Mouse (Mus musculus) limb, embryonic 13.5 days (tissue): ENCODE measurements around the gene Tmcc2. TPM values are rescaled to one million over a fixed set of nuclear protein-coding genes. Genes with fewer than 3 reads are reported as not detected.
A peak's percentile ranks its signal among the peaks of the same experiment; 100 is the strongest.

Source experiments
- ATAC-seq: fragments of 200-750 bp; cut with Nextera tagmentation; 2 replicates; pipeline ENCODE4 v1.8.0; 2017; ENCODE audit warnings: low read depth, moderate number of reproducible peaks, moderate TSS enrichment; ENCODE audit not compliant: low FRiP score
- H3K27ac ChIP-seq: fragments of 300-500 bp; sonication (generic); 2 replicates; pipeline ENCODE4 v1.5.1; 2015; ENCODE audit warnings: inconsistent platforms, mild to moderate bottlenecking, moderate library complexity
- H3K27me3 ChIP-seq: fragments of 300-500 bp; sonication (generic); 2 replicates; pipeline ENCODE4 v1.6.1; 2015; ENCODE audit warnings: mild to moderate bottlenecking, inconsistent platforms
- H3K36me3 ChIP-seq: fragments of 300-500 bp; sonication (generic); 2 replicates; pipeline ENCODE4 v1.6.1; 2015; ENCODE audit warnings: inconsistent platforms, mild to moderate bottlenecking, moderate library complexity
- H3K4me1 ChIP-seq: fragments of 300-500 bp; sonication (generic); 2 replicates; pipeline ENCODE4 v1.6.1; 2015; ENCODE audit warnings: inconsistent platforms
- H3K4me2 ChIP-seq: fragments of 300-500 bp; sonication (generic); replicated peaks from 2 replicates; pipeline ENCODE4 v1.6.1; 2015; ENCODE audit warnings: inconsistent platforms, mild to moderate bottlenecking, moderate library complexity
- H3K4me3 ChIP-seq: fragments of 300-500 bp; sonication (generic); 2 replicates; pipeline ENCODE4 v1.5.1; 2015; ENCODE audit warnings: moderate library complexity, mild to moderate bottlenecking, inconsistent platforms
- H3K9ac ChIP-seq: fragments of 300-500 bp; sonication (generic); 2 replicates; pipeline ENCODE4 v1.6.1; 2015; ENCODE audit warnings: mild to moderate bottlenecking, inconsistent platforms
- H3K9me3 ChIP-seq: fragments of 300-500 bp; sonication (generic); 2 replicates; pipeline ENCODE4 v1.6.1; 2016; ENCODE audit warnings: inconsistent platforms
- WGBS: fragments of 180-500 bp; shearing (Covaris S2); methylation state at CpG from one replicate; pipeline ENCODE4 v1.1.7; 2015; 5-methylcytosine and 5-hydroxymethylcytosine counted together
- polyA plus RNA-seq: library from polyadenylated mRNA; unstranded; fragments of >200 nt; fragmentation: Nextera tagmentation; extraction: Ambion mirVana; gene quantifications from 2 replicates; pipeline ENCODE4 v1.2.1, GENCODE M21; 2015

Tmcc2 gene
- polyA plus RNA-seq, result 12.0 and 14.4 TPM in 2 replicates

- peaks cover 47% of the 10 kb centered on the region for H3K4me1 ChIP-seq
- H3K4me2 ChIP-seq, result peak within 1 kb of the TSS; percentile 91
- H3K9ac ChIP-seq, result peak within 1 kb of the TSS; percentile 94
- H3K27me3 ChIP-seq, result no peaks in the 10 kb centered on the region
- peak within 1 kb of the TSS; percentile 77 for H3K4me3 ChIP-seq
- H3K27ac ChIP-seq, result peak within 1 kb of the TSS; percentile 83
- WGBS, result under 1% methylated on average over 45 of the region's 50 CpGs
- ATAC-seq, result no peak
- no peaks in the 10 kb centered on the region for H3K9me3 ChIP-seq
- H3K36me3 ChIP-seq, result no peaks in the 10 kb centered on the region
Measured at GRCm38 (mm10) chr1:132390691-132391579, at the start of gene Tmcc2. Tmcc2 (minus strand) TSS chr1:132391281.

- ATAC-seq, result no peak
- Histone ChIP-seq H3K27me3 (no peaks in the 10 kb centered on the region), H3K9ac (no peak overlapping the region), H3K27ac (peak overlapping the region; percentile 10; the same call in 1 of the 2 replicates), H3K36me3 (peaks cover 63% of the 10 kb centered on the region), H3K9me3 (peaks cover 4% of the 10 kb centered on the region; the same call in 1 of the 2 replicates), H3K4me1 (peaks cover 8% of the 10 kb centered on the region; the same call in 1 of the 2 replicates), H3K4me3 (no peak overlapping the region), H3K4me2 (no peak overlapping the region)
- WGBS, result 87% methylated on average over 5 of the region's 5 CpGs
Measured at GRCm38 (mm10) chr1:132437389-132437788, 46.3 kb upstream of the Tmcc2 start.

GRCm38 (mm10) chr1:132436960-132437359, 45.9 kb upstream of the Tmcc2 start:
- Histone ChIP-seq H3K27ac (no peak overlapping the region), H3K9ac (no peak overlapping the region), H3K4me3 (no peak overlapping the region), H3K4me1 (peaks cover 9% of the 10 kb centered on the region; the same call in 1 of the 2 replicates), H3K27me3 (no peaks in the 10 kb centered on the region), H3K4me2 (no peak overlapping the region), H3K9me3 (peaks cover 4% of the 10 kb centered on the region; the same call in 1 of the 2 replicates), H3K36me3 (peaks cover 59% of the 10 kb centered on the region)
- ATAC-seq, result no peak
- 74% methylated on average over 1 of the region's 1 CpGs for WGBS

- H3K4me2 ChIP-seq, result no peak overlapping the region
- H3K36me3 ChIP-seq, result peaks cover 53% of the 10 kb centered on the region
- no peak for ATAC-seq
- H3K9me3 ChIP-seq, result peaks cover 4% of the 10 kb centered on the region; the same call in 1 of the 2 replicates
- H3K9ac ChIP-seq, result no peak overlapping the region
- 70% methylated on average over 4 of the region's 4 CpGs for WGBS
- peaks cover 14% of the 10 kb centered on the region for H3K4me1 ChIP-seq
- H3K4me3 ChIP-seq, result no peak overlapping the region
- no peaks in the 10 kb centered on the region for H3K27me3 ChIP-seq
- H3K27ac ChIP-seq, result no peak overlapping the region
Measured at GRCm38 (mm10) chr1:132436320-132436958, 45.4 kb upstream of the Tmcc2 start.

GRCm38 (mm10) chr1:132434032-132434431, 43.0 kb upstream of the Tmcc2 start:
- Histone ChIP-seq H3K9me3 (no peaks in the 10 kb centered on the region), H3K4me2 (no peak overlapping the region), H3K9ac (no peak overlapping the region), H3K27ac (no peak overlapping the region), H3K4me3 (no peak overlapping the region), H3K4me1 (peaks cover 21% of the 10 kb centered on the region), H3K27me3 (no peaks in the 10 kb centered on the region), H3K36me3 (peaks cover 31% of the 10 kb centered on the region)
- ATAC-seq, result no peak
- 90% methylated on average over 12 of the region's 12 CpGs for WGBS

- H3K27me3 ChIP-seq, result no peaks in the 10 kb centered on the region
- H3K36me3 ChIP-seq, result peaks cover 31% of the 10 kb centered on the region
- no peak overlapping the region for H3K27ac ChIP-seq
- no peak for ATAC-seq
- H3K4me1 ChIP-seq, result peaks cover 21% of the 10 kb centered on the region
- no peak overlapping the region for H3K4me2 ChIP-seq
- WGBS, result 62% methylated on average over 5 of the region's 5 CpGs
- no peaks in the 10 kb centered on the region for H3K9me3 ChIP-seq
- no peak overlapping the region for H3K4me3 ChIP-seq
- no peak overlapping the region for H3K9ac ChIP-seq
Measured at GRCm38 (mm10) chr1:132433349-132433748, 42.3 kb upstream of the Tmcc2 start.

GRCm38 (mm10) chr1:132431716-132432115, 40.6 kb upstream of the Tmcc2 start:
- Histone ChIP-seq H3K4me2 (no peak overlapping the region), H3K4me1 (peaks cover 21% of the 10 kb centered on the region), H3K9me3 (no peaks in the 10 kb centered on the region), H3K36me3 (peaks cover 29% of the 10 kb centered on the region), H3K4me3 (no peak overlapping the region), H3K27me3 (no peaks in the 10 kb centered on the region), H3K9ac (no peak overlapping the region), H3K27ac (no peak overlapping the region)
- no peak for ATAC-seq
- 55% methylated on average over 9 of the region's 9 CpGs for WGBS

- H3K27me3 ChIP-seq, result no peaks in the 10 kb centered on the region
- 25% methylated on average over 3 of the region's 3 CpGs for WGBS
Measured at GRCm38 (mm10) chr1:132430818-132431217, 39.7 kb upstream of the Tmcc2 start.

GRCm38 (mm10) chr1:132425600-132425999, 34.5 kb upstream of the Tmcc2 start:
- Histone ChIP-seq H3K27ac (no peak overlapping the region), H3K27me3 (no peaks in the 10 kb centered on the region), H3K4me3 (no peak overlapping the region), H3K4me2 (no peak overlapping the region), H3K36me3 (peaks cover 13% of the 10 kb centered on the region), H3K4me1 (peaks cover 5% of the 10 kb centered on the region; the same call in 1 of the 2 replicates), H3K9ac (no peak overlapping the region), H3K9me3 (no peaks in the 10 kb centered on the region)
- no peak for ATAC-seq

More at GRCm38 (mm10) chr1:132430818-132431217, 39.7 kb upstream of the Tmcc2 start:
- H3K9ac ChIP-seq, result no peak overlapping the region
- no peak overlapping the region for H3K4me2 ChIP-seq
- H3K9me3 ChIP-seq, result no peaks in the 10 kb centered on the region
- no peak for ATAC-seq
- peaks cover 21% of the 10 kb centered on the region for H3K4me1 ChIP-seq
- H3K36me3 ChIP-seq, result peaks cover 20% of the 10 kb centered on the region
- no peak overlapping the region for H3K4me3 ChIP-seq
- H3K27ac ChIP-seq, result no peak overlapping the region

GRCm38 (mm10) chr1:132422912-132423696, 32.0 kb upstream of the Tmcc2 start:
- no peak overlapping the region for H3K9ac ChIP-seq
- no peak for ATAC-seq
- H3K4me1 ChIP-seq, result peaks cover 17% of the 10 kb centered on the region
- peaks cover 13% of the 10 kb centered on the region for H3K36me3 ChIP-seq
- H3K27me3 ChIP-seq, result no peaks in the 10 kb centered on the region
- no peaks in the 10 kb centered on the region for H3K9me3 ChIP-seq
- H3K27ac ChIP-seq, result no peak overlapping the region
- no peak overlapping the region for H3K4me3 ChIP-seq
- 88% methylated on average over 5 of the region's 5 CpGs for WGBS
- H3K4me2 ChIP-seq, result no peak overlapping the region

- peaks cover 23% of the 10 kb centered on the region for H3K4me1 ChIP-seq
- ATAC-seq, result no peak
- no peak overlapping the region for H3K4me3 ChIP-seq
- no peak overlapping the region for H3K4me2 ChIP-seq
- peaks cover 9% of the 10 kb centered on the region for H3K36me3 ChIP-seq
- 87% methylated on average over 7 of the region's 7 CpGs for WGBS
- H3K27ac ChIP-seq, result no peak overlapping the region
- no peaks in the 10 kb centered on the region for H3K9me3 ChIP-seq
- H3K9ac ChIP-seq, result no peak overlapping the region
- no peaks in the 10 kb centered on the region for H3K27me3 ChIP-seq
Measured at GRCm38 (mm10) chr1:132420662-132421061, 29.6 kb upstream of the Tmcc2 start.
